Mouse (Mus musculus) gastrocnemius, adult 8-10 months (tissue): ENCODE data around the gene 1700020L24Rik. TPM values are rescaled to one million over a fixed set of nuclear protein-coding genes. Genes with fewer than 3 reads are reported as not detected.

ENCODE experiments used
- DNase-seq, 2 experiments: peaks; one replicate each; pipeline ENCODE4 v3.0.0; 2022; ENCODE audit warnings: low spot score in 2 of 2
- total RNA-seq, 4 experiments: library from RNA; stranded (reverse); gene quantifications; 2 replicates each; pipeline ENCODE4 v1.2.4; 2022

1700020L24Rik gene
- not detected for total RNA-seq

GRCm38 (mm10) chr11:83437377-83437776 is at the start of gene 1700020L24Rik:
TSS of gene 1700020L24Rik (plus strand) at chr11:83437677.
- no peak for DNase-seq

- no peak for DNase-seq
Measured at GRCm38 (mm10) chr11:83393062-83393461, 44.4 kb upstream of the 1700020L24Rik start.

- DNase-seq = no peak
Measured at GRCm38 (mm10) chr11:83394802-83395439, 42.6 kb upstream of the 1700020L24Rik start.

- no peak for DNase-seq
Measured at GRCm38 (mm10) chr11:83397626-83398025, 39.9 kb upstream of the 1700020L24Rik start.

- DNase-seq = no peak
Measured at GRCm38 (mm10) chr11:83398724-83399123, 38.8 kb upstream of the 1700020L24Rik start.

GRCm38 (mm10) chr11:83403787-83404186 is 33.7 kb upstream of the 1700020L24Rik start:
- no peak for DNase-seq

GRCm38 (mm10) chr11:83406391-83406790 is 31.1 kb upstream of the 1700020L24Rik start:
- DNase-seq = no peak

- DNase-seq = no peak
Measured at GRCm38 (mm10) chr11:83408242-83408641, 29.2 kb upstream of the 1700020L24Rik start.

- no peak for DNase-seq
Measured at GRCm38 (mm10) chr11:83409087-83409754, 28.3 kb upstream of the 1700020L24Rik start, which contains the start of gene Rasl10b. TSS of gene Rasl10b (plus strand) at chr11:83409137.

- no peak for DNase-seq
Measured at GRCm38 (mm10) chr11:83409792-83410291, 27.6 kb upstream of the 1700020L24Rik start.

- DNase-seq = no peak
Measured at GRCm38 (mm10) chr11:83410510-83410909, 27.0 kb upstream of the 1700020L24Rik start.

- no peak for DNase-seq
Measured at GRCm38 (mm10) chr11:83417080-83417479, 20.4 kb upstream of the 1700020L24Rik start.

GRCm38 (mm10) chr11:83417708-83418107 is 19.8 kb upstream of the 1700020L24Rik start:
- DNase-seq = no peak

- DNase-seq = no peak
Measured at GRCm38 (mm10) chr11:83418566-83418965, 18.9 kb upstream of the 1700020L24Rik start.

GRCm38 (mm10) chr11:83420338-83420737 is 17.1 kb upstream of the 1700020L24Rik start:
- DNase-seq = no peak

- DNase-seq = no peak
Measured at GRCm38 (mm10) chr11:83421305-83421704, 16.2 kb upstream of the 1700020L24Rik start.

GRCm38 (mm10) chr11:83424681-83425080 is 12.8 kb upstream of the 1700020L24Rik start:
- DNase-seq = peak; percentile 35 to 39

GRCm38 (mm10) chr11:83426964-83427363 is 10.5 kb upstream of the 1700020L24Rik start:
- no peak for DNase-seq

GRCm38 (mm10) chr11:83429355-83429754 is 8.1 kb upstream of the 1700020L24Rik start, which contains the start of gene Gas2l2:
TSS of gene Gas2l2 (minus strand) at chr11:83429455.
- no peak for DNase-seq

- no peak for DNase-seq
Measured at GRCm38 (mm10) chr11:83432533-83432932, 4.9 kb upstream of the 1700020L24Rik start.

GRCm38 (mm10) chr11:83439426-83440060 is 2.1 kb downstream of the 1700020L24Rik start:
- no peak for DNase-seq
